Mouse (Mus musculus) forebrain, postnatal 0 days (tissue): ENCODE results near the gene Selenos. TPM values are rescaled to one million over a fixed set of nuclear protein-coding genes. Genes with fewer than 3 reads are reported as not detected.
A peak's percentile ranks its signal among the peaks of the same experiment; 100 is the strongest.

Experiments
- ATAC-seq: fragments of 200-750 bp; cut with Nextera tagmentation; 2 replicates; pipeline ENCODE4 v1.8.0; 2017; ENCODE audit warnings: mild to moderate bottlenecking, moderate library complexity
- DNase-seq: peaks from one replicate; pipeline ENCODE4 v3.0.0-alpha.2; 2015
- H3K27ac ChIP-seq: fragments of 300-500 bp; sonication (generic); 2 replicates; pipeline ENCODE4 v1.5.1; 2014; ENCODE audit warnings: low read depth, mild to moderate bottlenecking, antibody characterized with exemption, low read length, moderate library complexity, mixed read lengths
- H3K27me3 ChIP-seq: fragments of 300-500 bp; sonication (generic); 2 replicates; pipeline ENCODE4 v1.6.1; 2014; ENCODE audit warnings: mild to moderate bottlenecking, low read length, mixed read lengths; ENCODE audit not compliant: insufficient read depth
- H3K36me3 ChIP-seq: fragments of 300-500 bp; sonication (generic); 2 replicates; pipeline ENCODE4 v1.6.1; 2014; ENCODE audit warnings: mild to moderate bottlenecking, moderate library complexity; ENCODE audit not compliant: insufficient read depth
- H3K4me1 ChIP-seq: fragments of 300-500 bp; sonication (generic); 2 replicates; pipeline ENCODE4 v1.6.1; 2014; ENCODE audit warnings: antibody characterized with exemption; ENCODE audit not compliant: insufficient read depth
- H3K4me2 ChIP-seq: fragments of 300-500 bp; sonication (generic); 2 replicates; pipeline ENCODE4 v1.6.1; 2014; ENCODE audit warnings: low read depth, mild to moderate bottlenecking, moderate library complexity
- H3K4me3 ChIP-seq: fragments of 300-500 bp; sonication (generic); 2 replicates; pipeline ENCODE4 v1.5.1; 2014; ENCODE audit warnings: low read depth, low read length, mixed read lengths
- H3K9ac ChIP-seq: fragments of 300-500 bp; sonication (generic); 2 replicates; pipeline ENCODE4 v1.6.1; 2014; ENCODE audit warnings: mild to moderate bottlenecking
- H3K9me3 ChIP-seq: fragments of 300-500 bp; sonication (generic); 2 replicates; pipeline ENCODE4 v1.6.1; 2016; ENCODE audit warnings: low read length
- CTCF ChIP-seq: sonication (generic); IDR thresholded peaks from 2 replicates; pipeline ENCODE4 v1.5.1; 2016; ENCODE audit warnings: antibody characterized with exemption, control low read depth, low read depth
- WGBS: fragments of 180-500 bp; shearing (Covaris S2); extraction: QIAGEN DNeasy Blood & Tissue Kit; methylation state at CpG from one replicate; pipeline ENCODE4 v1.1.7; 2014; 5-methylcytosine and 5-hydroxymethylcytosine counted together
- polyA plus RNA-seq: library from polyadenylated mRNA; unstranded; fragments of >200 nt; fragmentation: Nextera tagmentation; extraction: Ambion mirVana; gene quantifications from 2 replicates; pipeline ENCODE4 v1.2.1, GENCODE M21; 2015
- total RNA-seq: library from RNA; depleted of rRNA; stranded (reverse); fragments of >200 nt; gene quantifications from 2 replicates; pipeline ENCODE4 v1.2.3, GENCODE M21; 2014; rRNA removed

Selenos gene
- total RNA-seq (49.7 and 52.2 TPM in 2 replicates), polyA plus RNA-seq (110 and 117 TPM in 2 replicates)

DNA sequence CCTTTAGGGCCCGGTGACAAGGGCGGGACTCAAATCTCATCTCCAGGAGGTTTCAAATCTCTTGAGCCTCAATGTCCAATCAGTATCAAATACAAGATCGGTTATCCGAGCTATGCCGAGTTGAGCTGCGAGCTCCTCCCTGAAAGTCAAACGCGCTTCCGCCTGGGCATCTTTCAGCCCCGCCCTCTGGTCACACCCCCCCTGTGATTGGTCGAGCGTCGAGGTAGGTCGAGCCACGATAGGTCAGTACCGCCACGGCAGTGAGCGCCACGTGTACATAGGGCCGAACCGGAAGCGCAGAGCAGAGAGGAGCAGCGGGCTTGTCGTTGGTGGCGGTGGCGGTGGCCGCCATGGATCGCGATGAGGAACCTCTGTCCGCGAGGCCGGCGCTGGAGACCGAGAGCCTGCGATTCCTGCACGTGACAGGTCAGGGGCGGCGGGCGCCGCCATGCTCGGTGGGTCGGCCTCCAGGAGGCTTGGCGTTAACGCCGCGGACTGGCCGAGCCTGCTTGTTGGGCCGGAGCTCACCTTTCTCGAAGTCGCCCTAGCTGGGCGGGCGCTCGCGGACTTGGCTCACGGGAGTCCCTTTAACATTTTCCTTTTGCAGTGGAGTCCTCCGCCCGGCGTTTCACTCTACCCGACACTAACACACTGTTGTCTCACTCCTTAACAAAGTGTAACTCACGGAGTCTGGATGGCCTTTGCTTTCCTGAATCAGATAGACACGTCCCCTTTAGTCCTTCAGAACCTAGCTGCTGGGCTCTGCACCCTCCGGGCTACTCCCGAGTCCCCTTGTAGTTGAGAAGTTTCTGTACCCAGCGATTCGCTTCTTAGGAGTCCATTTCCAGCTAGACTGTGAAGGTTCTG, at the start of gene Selenos:
TSS of gene Selenos (plus strand) at position 286 of the 867 bp plus-strand sequence.
- WGBS, result 2% methylated on average over 65 of the region's 65 CpGs
- Histone ChIP-seq H3K9ac (peak within 1 kb of the TSS; percentile 53), H3K9me3 (no peaks in the 10 kb centered on the region), H3K4me3 (peak within 1 kb of the TSS; percentile 53), H3K27me3 (no peaks in the 10 kb centered on the region), H3K4me2 (peak within 1 kb of the TSS; percentile 57), H3K4me1 (peaks cover 4% of the 10 kb centered on the region; the same call in 1 of the 2 replicates), H3K27ac (peak within 1 kb of the TSS; percentile 80), H3K36me3 (peaks cover 37% of the 10 kb centered on the region)
- peak; percentile 100 for ATAC-seq
- DNase-seq, result peak; percentile 98
- TF ChIP-seq CTCF, result no peak

DNA sequence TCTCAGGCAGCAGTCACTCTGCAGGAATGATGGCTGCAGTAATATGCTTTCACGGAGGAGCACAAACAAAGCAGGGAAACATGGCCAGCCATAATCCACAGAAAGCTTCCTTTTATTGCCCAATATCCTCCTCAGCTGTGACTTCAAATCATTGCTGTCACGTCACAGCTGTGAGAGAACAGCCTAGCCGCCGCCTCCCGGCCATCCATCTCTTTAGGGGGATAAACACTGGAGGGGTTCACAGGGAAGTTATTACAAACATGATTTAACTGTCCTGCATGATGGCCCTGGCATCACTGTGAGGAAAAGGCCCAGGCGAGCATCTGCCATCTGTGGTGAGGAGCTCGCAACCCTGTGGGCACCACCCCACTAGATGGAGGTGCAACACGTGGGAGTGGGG, 42.6 kb upstream of the Selenos start:
- no peak for DNase-seq
- Histone ChIP-seq H3K9me3 (no peaks in the 10 kb centered on the region), H3K4me1 (no peaks in the 10 kb centered on the region), H3K27me3 (no peaks in the 10 kb centered on the region), H3K36me3 (no peaks in the 10 kb centered on the region), H3K4me2 (no peak overlapping the region), H3K9ac (no peak overlapping the region), H3K27ac (no peak overlapping the region), H3K4me3 (no peak overlapping the region)
- 77% methylated on average over 8 of the region's 8 CpGs for WGBS
- TF ChIP-seq CTCF, result no peak
- ATAC-seq, result no peak

- DNase-seq (no peak), ATAC-seq (no peak)
- Histone ChIP-seq H3K9ac (no peak overlapping the region), H3K36me3 (no peaks in the 10 kb centered on the region), H3K27ac (no peak overlapping the region), H3K9me3 (no peaks in the 10 kb centered on the region), H3K4me2 (no peak overlapping the region), H3K27me3 (no peaks in the 10 kb centered on the region), H3K4me3 (no peak overlapping the region), H3K4me1 (no peaks in the 10 kb centered on the region)
- no peak for TF ChIP-seq CTCF
- WGBS, result 74% methylated on average over 3 of the region's 3 CpGs
Observed at GRCm38 (mm10) chr7:66038261-66038660, 41.2 kb upstream of the Selenos start.

- 70% methylated on average over 11 of the region's 11 CpGs for WGBS
Observed at GRCm38 (mm10) chr7:66038730-66039129, 40.7 kb upstream of the Selenos start.

GRCm38 (mm10) chr7:66040026-66040814, 39.2 kb upstream of the Selenos start:
- Histone ChIP-seq H3K4me3 (no peak overlapping the region), H3K27ac (no peak overlapping the region), H3K4me1 (peaks cover 2% of the 10 kb centered on the region; the same call in 1 of the 2 replicates), H3K4me2 (no peak overlapping the region), H3K9me3 (no peaks in the 10 kb centered on the region), H3K27me3 (no peaks in the 10 kb centered on the region), H3K36me3 (no peaks in the 10 kb centered on the region), H3K9ac (no peak overlapping the region)
- DNase-seq, result no peak
- no peak for TF ChIP-seq CTCF
- 82% methylated on average over 18 of the region's 18 CpGs for WGBS
- no peak for ATAC-seq

More at GRCm38 (mm10) chr7:66038730-66039129, 40.7 kb upstream of the Selenos start:
- no peak overlapping the region for H3K9ac ChIP-seq
- H3K27ac ChIP-seq, result no peak overlapping the region
- no peaks in the 10 kb centered on the region for H3K27me3 ChIP-seq
- no peak for TF ChIP-seq CTCF
- no peak overlapping the region for H3K4me2 ChIP-seq
- no peak for DNase-seq
- H3K36me3 ChIP-seq, result no peaks in the 10 kb centered on the region
- peaks cover under 1% of the 10 kb centered on the region; the same call in 1 of the 2 replicates for H3K4me1 ChIP-seq
- no peak for ATAC-seq
- H3K9me3 ChIP-seq, result no peaks in the 10 kb centered on the region
- no peak overlapping the region for H3K4me3 ChIP-seq

- H3K27ac ChIP-seq, result no peak within 1 kb of the TSS
Observed at GRCm38 (mm10) chr7:66043552-66044459, 35.6 kb upstream of the Selenos start, which contains the start of gene Gm45213. TSS of gene Gm45213 (plus strand) at chr7:66043602.

More at GRCm38 (mm10) chr7:66043552-66044459, 35.6 kb upstream of the Selenos start, which contains the start of gene Gm45213:
- Histone ChIP-seq H3K4me1 (peaks cover 2% of the 10 kb centered on the region; the same call in 1 of the 2 replicates), H3K36me3 (no peaks in the 10 kb centered on the region), H3K27me3 (no peaks in the 10 kb centered on the region), H3K9me3 (no peaks in the 10 kb centered on the region), H3K4me3 (no peak within 1 kb of the TSS), H3K9ac (no peak within 1 kb of the TSS), H3K4me2 (no peak within 1 kb of the TSS)
- no peak for TF ChIP-seq CTCF
- 71% methylated on average over 10 of the region's 10 CpGs for WGBS
- peak; percentile 62 for ATAC-seq
- no peak for DNase-seq
